Mouse (Mus musculus): ENCODE data around the gene Crip3. TPM values are rescaled to one million over a fixed set of nuclear protein-coding genes. Genes with fewer than 3 reads are reported as not detected.

Crip3 gene
- under 1 TPM; 0.28 to 0.59 TPM for total RNA-seq (2021)
- long read RNA-seq, experiment 1, partial matches to known transcripts: 0 of 1 reads
- long read RNA-seq, experiment 1, other reads (novel, unspliced or antisense): 1 of 1 reads
- long read RNA-seq, experiment 2, partial matches to known transcripts: 0 of 2 reads
- long read RNA-seq, experiment 2, other reads (novel, unspliced or antisense): 1 of 2 reads

GRCm38 (mm10) chr17:46428761-46429414 lies at the start of gene Crip3:
Crip3 (plus strand) TSS chr17:46428926.
- no peak for DNase-seq (ENCODE audit: low spot score)

DNA sequence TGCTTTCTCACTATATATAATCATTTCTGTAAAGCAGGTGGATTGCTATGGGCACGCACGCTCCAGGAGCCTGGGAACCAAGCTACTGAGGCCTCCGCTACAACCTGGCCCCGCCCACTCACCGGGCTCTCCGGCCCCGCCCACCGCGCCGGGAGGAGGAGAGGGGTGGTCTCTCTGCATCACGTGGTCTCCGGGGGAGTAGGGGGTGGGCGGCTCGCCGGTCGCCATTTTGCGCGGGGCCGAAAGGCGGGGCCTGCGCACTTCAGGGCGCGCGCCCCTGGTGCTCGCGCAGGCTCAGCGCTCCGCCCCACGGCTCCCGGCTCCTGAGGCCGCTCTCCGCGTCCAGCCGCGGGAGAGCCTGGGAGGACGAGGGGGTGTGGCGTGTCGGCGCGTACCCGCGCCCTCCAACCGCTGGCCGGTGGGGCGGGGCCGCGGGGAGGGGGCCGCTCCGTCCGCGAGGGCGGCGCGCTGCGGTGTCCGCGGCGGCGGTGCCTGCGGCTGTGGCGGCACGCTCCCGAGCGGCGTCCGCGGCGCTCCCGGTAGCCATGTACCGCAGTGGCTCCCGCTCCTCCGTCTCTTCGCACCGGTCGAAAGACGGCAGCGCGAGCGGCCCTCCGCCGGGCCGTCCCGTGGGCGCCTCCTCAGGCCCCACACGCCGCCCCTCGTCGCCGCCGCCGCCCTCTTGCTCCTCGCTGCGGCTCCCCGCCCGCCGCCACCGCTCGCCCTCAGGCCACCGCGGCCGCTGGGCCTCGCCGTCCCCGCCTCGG lies 45.2 kb upstream of the Crip3 start, which contains the start of gene Zfp318:
Zfp318 (plus strand) TSS at position 438 of the 767 bp plus-strand sequence.
- DNase-seq (ENCODE audit: low spot score): peak; percentile 98

DNA sequence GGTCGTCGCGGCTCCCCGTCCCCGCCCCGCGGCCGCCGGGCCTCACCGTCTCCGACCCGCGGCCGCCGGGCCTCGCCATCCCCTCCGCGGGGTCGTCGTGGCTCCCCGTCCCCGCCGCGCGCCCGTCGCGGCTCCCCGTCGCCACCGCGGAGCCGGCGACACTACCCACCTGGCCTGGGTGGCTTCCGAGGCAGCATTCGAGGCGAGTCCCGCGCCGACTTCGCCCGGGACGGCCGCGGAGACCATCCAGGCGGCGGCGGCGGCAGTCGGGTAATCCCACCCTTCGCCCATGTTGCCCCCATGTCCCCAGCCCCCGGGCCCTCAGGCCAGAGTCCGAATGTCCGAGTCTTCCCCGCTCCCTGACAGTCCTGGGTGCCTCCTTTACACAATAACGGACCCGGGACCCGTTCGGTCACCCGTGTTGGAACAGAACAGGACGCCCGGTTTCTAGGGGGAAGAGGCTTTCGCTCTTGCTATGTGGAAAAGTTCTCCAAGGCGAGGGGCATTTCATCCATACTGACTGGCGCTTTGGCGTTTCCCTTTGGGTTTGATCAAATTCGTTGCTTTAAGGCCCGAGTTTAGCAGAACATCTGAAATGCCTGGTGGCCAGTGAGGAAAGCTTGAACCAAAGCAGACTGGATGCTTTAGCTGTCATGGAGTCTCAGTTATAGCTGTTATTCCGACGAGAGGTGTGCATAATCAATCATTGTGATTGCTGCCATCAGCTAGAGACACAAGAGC lies 44.5 kb upstream of the Crip3 start:
- peak; percentile 19 for DNase-seq (ENCODE audit: low spot score)

DNA sequence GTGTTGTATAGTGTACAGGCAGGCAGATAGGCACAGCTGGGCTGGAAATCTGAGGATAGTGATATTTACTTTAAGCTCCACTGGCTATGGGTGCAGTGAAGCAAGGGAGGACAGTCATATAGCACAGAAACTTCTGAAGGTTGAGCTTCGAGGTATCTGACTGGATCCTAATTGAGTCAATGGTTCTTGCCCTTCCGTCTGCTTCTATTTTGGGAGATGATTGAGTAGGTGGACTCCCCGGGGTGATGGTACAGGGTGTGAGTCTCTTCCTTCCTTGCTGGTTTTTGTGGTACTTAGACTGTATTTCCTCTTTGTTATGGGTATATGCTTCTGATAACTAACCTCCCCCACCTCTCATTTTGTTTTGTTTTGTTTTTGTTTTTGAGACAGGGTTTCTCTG lies 40.5 kb upstream of the Crip3 start:
- no peak for DNase-seq (ENCODE audit: low spot score)

DNA sequence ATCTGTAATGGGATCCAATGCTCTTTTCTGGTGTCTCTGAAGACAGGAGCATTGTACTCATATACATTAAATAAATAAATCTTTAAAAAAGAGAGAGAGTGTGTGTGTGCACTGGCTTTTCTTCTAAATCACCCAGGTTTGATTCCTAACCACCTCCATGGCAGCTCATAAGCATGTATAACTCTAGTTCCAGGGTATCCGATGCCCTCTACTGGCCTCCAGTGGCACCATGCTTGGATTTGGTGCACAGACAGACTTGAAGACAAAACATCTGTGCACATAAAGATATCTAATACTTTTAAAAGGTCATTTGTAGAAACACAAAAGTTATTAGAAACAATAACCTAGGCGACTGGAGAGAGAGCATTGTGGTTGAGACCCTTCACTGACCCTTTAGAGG lies 35.7 kb upstream of the Crip3 start:
- DNase-seq (ENCODE audit: low spot score): peak; percentile 27

DNA sequence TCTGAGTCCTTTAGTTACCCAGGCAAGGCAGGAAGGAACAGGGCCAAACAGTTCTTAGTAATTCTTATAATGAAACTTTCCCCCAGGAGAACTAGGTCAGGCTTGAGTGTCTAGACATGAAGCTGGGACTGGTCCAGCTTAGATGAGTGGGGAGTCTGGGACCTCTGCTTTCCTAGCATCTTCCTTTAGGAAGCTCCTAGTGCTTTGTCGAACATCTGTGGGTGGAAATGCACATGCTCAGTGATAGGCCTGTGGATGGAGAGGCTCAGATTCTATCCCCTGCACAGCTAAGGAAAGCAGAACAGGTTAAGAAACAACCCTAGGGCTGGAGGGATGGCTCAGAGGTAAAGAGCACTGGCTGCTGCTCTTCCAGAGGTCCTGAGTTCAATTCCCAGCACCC lies 34.1 kb upstream of the Crip3 start:
- no peak for DNase-seq (ENCODE audit: low spot score)

GRCm38 (mm10) chr17:46408478-46408877 lies 20.2 kb upstream of the Crip3 start:
- no peak for DNase-seq (ENCODE audit: low spot score)

- no peak for DNase-seq (ENCODE audit: low spot score)
Observed at GRCm38 (mm10) chr17:46418628-46419027, 10.1 kb upstream of the Crip3 start.

GRCm38 (mm10) chr17:46419717-46420116 lies 9.0 kb upstream of the Crip3 start:
- DNase-seq (ENCODE audit: low spot score): no peak

- DNase-seq (ENCODE audit: low spot score): no peak
Observed at GRCm38 (mm10) chr17:46426496-46426895, 2.2 kb upstream of the Crip3 start.

- peak; percentile 26 for DNase-seq (ENCODE audit: low spot score)
Observed at GRCm38 (mm10) chr17:46433627-46434026, 4.9 kb downstream of the Crip3 start.

DNA sequence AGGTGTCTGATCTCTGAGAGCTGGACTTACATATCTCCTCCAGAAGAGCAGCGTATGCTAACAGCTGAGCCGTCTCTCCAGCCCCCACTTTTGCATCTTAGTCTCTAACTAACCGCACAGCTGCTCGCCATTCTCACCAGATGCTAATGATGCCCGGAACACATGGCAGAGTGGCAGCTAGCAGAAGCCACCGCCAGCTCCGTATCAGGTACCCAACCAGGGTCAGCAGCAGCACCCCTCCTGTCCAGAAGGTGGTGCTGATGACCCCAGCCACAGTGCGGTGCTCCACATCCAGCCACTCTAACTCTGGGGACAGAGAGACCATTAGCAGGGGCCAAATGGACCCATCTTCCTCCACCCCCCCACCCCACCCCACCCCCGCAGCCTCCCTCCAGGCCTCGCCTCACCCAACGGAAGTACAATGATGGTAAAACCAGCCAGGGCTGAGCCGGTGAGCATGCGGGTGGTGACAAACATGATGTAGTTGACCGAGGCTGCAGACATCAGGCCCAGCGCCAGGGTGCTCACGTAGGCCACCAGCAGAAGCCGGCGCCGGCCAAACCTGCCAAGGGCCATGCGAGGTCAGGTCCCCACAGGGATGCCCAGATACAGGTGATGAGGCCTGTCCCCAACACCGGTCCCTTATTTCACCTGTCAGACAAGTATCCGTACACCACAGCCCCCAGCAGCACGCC lies 8.1 kb downstream of the Crip3 start:
- DNase-seq (ENCODE audit: low spot score): peak; percentile 28

DNA sequence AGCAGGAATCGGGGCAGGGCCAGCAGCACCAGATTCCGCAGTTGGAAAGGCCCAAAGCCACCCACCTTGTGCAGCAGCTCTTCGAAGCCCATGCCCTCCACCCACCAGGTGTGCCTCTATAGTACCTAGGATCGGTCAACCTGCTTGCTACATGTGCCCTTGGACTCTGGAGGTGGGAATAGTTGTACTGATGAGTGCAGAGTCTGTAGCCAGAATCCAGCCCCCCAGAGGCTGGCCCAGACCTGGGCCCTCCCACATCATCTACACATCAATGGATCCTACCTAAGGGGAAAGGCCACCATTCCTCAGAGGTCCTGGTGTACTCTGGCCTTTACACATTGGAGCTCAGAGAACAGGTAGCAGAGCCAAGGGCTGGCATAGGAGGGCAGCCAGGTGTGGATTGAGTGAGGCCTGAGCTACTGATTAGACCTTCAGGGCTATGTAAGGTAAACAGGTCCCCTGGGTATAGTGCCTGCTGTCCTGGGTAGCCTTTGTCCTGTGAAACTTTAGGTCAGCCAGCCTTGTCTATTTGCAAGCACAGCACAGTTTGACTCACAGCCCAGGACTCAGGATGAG lies 9.7 kb downstream of the Crip3 start, which contains the start of gene Slc22a7:
Slc22a7 (minus strand) TSS at position 160 of the 576 bp plus-strand sequence.
- no peak for DNase-seq (ENCODE audit: low spot score)

DNA sequence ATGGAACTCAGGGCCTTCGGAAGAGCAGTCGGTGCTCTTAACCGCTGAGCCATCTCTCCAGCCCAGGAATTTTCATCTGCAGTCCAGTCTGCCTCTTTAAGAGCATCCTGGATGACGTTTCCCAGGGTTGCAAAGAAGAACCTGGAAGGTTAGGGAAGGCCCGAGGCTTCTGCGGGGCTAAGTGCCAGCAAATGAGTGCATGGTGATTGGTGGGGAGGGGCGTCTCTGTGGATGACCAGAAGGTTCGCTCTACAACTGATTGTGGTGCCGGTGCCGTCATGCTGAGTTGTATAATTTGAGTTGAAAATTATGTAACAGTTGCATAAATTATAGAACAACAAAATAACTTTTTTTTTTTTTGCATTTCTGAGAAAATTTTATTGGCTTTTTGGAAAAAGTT lies 10.4 kb downstream of the Crip3 start:
- no peak for DNase-seq (ENCODE audit: low spot score)

GRCm38 (mm10) chr17:46444839-46445579 lies 16.3 kb downstream of the Crip3 start:
- DNase-seq (ENCODE audit: low spot score): no peak

GRCm38 (mm10) chr17:46446264-46446663 lies 17.5 kb downstream of the Crip3 start:
- no peak for DNase-seq (ENCODE audit: low spot score)

DNA sequence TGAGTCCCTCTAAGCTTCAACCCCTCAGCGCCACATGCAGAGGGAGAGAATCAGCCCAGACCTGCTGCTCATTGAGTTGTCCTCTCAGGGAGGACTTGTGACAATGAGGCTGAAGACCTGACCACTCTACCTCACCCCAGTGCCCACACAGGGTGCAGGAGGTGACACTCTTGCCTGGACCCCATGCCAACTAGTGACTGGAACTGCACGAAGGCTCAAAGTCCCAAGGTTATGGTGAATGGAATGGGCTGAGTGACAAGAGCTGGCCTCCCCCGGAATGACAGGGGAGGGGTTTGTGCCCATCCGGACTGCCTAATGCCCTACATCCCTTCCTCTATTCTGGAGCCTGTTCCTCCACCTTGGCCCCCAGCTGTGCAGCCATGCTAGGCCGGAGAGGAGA lies 24.0 kb downstream of the Crip3 start:
- DNase-seq (ENCODE audit: low spot score): no peak

GRCm38 (mm10) chr17:46453302-46453948 lies 24.7 kb downstream of the Crip3 start:
- DNase-seq (ENCODE audit: low spot score): no peak

DNA sequence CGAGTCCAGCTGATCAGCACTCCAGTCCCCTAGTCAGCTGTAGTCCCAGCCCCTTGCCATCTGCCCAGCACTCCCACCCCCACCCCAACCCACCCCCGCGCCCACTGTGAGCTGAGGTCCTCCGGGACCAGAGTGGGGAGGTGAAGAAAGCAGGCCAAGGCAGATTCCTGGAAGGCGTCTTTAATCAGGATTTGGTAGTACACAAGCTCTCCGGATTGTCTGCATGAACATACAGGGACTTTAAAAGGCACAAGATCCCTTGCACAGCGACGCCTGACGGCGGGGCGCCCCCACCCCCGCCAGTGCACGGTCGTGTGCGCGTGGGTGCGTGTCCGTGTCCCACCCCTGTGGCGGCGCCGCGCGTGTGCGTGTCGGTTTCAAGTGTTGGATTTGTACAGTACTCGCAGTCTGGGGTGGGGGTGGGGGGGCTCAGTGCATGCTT lies 25.3 kb downstream of the Crip3 start:
- DNase-seq (ENCODE audit: low spot score): no peak
